Mouse (Mus musculus) kidney, postnatal 4 days (tissue): ENCODE data around the gene Glrx5.
A peak's percentile ranks its signal among the peaks of the same experiment; 100 is the strongest.

Source experiments
- DNase-seq, 2 experiments: peaks; one replicate each; pipeline ENCODE4 v3.0.0; 2021; ENCODE audit warnings: mixed read lengths in 2 of 2

Gene Glrx5

DNA sequence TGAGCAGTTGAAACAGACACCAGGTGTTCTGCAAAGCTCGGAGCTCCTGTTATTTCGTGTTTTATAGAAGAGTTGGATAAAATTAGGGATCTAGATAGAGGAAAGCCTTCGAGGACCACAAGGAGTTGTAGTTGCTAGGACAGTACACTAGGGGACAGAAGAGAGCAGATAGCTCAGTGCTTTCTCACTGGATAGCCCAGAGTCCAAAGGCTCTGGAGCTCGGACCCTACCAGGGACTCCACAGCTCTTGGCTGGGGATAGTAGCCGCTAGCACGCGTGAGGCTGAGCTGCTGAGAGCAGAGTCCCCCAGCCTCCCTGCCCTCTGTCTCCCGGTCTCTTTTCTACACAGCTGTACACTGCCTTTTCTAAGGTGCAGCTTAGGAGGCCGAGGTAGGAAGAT, 41.2 kb downstream of the Glrx5 start:
- peak; percentile 14 to 45 for DNase-seq

DNA sequence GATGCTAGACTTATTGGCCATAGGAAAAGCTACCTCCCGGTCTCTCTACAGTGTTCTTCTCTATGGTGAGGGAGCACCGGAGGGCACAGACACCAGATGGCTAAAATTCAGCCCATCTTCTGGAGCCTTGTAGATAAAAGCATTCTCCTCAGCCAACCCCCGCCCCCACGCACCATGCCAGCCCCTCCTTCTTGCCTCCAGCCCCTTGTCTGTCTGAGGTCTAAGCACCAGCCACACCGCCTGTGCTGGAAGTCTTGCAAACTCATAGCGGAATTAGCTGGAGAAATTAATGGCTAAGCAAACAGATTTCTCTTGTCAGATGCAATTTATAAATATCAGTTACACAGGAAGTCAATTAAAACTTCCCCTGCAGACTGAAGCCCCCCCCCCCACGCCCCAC, 43.0 kb downstream of the Glrx5 start:
- peak; percentile 43 to 58 for DNase-seq

DNA sequence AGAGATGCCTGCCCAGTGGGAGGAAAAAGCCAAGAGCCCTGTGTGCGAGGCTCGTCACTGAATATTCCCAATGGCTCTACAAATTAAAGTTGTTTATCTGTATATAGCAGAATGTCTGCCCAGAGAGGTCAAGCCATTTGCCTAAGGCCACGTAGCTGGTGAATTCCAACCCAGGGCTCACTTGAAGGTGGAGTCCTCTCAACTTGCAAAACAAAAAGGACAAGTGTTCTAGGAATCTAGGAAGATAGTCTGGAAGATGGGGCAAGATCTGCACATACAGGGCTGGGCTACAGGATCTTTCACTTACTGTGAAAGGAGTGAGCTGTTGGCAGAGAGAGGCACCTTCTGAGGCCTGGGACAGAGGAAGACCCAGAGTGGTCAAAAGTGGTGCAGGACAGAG, 44.0 kb downstream of the Glrx5 start:
- no peak for DNase-seq

DNA sequence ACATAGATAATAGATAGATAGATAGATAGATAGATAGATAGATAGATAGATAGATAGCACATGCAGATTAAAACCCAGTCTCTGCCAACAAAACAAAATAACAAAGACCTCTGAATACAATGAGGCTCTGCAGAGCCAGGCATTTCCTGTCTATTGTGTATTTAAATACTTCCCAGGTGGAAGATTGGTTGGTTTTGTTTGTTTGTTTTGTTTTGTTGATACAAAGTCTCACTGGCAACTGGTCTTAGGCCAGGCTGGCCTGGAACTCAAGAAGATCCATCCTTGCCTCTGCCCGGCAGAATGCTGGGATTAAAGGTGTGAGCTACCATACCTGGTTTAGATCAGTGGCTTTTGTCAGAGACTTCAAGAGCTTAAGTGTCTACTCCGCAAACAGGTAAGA, 44.7 kb downstream of the Glrx5 start:
- DNase-seq = no peak

DNA sequence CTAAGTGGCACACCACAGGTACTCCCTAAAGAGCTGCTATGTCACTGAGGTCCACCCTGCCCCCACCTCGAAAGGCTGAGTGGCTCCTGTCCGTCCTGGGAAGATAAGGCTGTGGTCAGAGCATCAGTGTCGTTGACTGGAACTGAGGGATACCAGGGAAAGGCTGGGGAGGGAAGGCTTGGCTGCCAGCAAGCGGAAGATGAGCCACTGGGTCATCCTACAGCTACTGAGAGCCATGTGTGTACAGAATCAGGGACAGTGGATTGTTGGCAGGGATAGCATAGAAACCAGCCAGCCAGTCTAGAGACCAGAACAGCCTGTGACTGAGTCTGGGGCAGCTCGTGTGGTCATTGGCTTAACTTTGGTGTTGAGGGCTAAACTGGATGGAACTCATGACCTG, 51.7 kb downstream of the Glrx5 start:
- DNase-seq = no peak

DNA sequence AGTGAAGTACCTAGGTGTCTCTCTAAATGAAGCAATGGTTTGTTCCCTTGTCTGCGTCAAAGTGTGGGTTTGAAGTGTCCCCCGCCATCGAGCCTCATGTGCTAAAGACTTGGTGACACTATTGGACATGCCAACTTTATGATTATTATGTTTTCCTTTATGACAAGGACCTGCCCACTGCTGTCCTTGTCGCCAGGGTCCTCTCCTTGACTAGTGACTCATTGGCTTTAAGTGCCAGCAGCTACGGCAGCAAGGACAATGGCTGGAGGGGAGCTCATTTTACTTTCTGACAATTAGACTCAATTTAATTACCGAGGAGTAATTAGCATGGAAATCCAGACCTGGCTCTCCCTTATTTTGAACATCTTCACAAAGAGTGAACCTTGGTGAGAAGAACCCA, 52.3 kb downstream of the Glrx5 start:
- DNase-seq = no peak

DNA sequence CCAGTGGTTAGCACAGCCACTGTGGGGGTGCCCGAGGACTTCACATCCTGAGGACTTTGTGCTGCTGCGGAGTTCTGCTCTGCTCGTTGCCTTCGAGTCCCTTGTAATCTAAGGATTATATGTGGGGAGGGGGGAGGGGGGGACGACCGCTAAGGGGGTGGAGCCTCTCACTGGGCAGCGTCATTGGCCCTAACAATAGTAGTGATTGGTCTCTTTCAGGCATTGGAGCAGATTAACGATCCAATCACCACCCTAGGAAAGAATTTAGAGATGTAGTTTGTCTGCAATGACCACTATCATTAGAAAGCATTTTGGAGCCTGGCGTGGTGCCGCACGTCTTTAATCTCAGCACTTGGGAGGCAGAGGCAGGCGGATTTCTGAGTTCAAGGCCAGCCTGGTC, 52.8 kb downstream of the Glrx5 start:
- no peak for DNase-seq

DNA sequence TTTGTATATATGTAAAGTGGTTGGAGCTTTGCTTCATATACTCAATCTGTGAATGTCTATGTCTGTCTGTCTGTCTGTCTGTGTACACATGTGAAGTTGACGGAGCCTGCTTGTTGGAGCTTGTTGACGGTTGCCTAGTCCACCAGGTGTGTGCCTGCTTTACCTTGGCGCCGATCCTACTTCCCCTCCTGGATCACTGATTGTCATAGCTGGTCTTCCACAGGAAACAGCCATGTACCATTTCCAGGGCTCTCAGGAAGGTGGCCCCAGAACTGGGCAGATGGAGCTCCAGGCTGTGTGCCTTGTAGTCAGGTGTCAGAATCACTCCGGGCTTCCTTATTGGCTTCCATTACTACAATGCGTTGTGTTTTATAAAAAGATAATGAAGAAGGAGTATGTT, 54.3 kb downstream of the Glrx5 start:
- no peak for DNase-seq

DNA sequence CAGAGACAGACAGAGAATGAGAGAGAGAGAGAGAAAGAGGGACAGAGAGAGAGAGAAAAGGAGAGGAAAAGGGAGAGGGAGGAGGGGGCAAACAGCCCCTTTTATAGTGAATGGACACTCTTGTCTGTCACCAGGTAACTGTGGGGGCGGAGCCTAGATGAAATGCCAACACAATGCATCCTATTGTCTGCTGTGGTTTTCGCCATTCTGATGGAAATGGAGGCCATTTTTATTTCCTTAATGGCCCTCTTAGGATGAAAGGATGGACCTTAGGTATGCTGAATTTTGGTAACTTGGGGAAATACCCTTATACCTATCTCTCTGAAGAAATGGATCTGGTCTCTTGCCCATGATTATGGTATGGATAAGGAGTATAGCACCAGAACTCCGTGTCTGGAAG, 54.9 kb downstream of the Glrx5 start:
- DNase-seq = no peak

DNA sequence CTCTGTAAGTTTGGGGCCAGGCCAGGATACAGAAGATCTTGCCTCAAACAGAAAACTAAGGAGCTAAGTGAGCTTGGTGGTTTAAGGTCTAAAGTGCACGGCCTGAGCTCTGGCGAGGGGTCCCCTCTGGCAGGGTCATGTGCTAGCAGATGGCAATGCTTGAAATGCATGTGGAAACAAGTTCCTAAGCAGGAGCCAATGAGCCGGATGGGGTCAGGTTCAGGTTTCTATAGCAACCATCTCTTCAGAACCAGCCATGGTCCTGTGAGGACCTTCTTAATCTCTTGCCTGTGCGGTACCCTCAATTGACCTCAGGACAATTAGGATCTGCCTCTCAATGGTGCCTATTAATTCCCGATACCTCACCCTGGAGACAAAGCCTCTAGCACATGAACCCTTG, 56.7 kb downstream of the Glrx5 start:
- DNase-seq = no peak

DNA sequence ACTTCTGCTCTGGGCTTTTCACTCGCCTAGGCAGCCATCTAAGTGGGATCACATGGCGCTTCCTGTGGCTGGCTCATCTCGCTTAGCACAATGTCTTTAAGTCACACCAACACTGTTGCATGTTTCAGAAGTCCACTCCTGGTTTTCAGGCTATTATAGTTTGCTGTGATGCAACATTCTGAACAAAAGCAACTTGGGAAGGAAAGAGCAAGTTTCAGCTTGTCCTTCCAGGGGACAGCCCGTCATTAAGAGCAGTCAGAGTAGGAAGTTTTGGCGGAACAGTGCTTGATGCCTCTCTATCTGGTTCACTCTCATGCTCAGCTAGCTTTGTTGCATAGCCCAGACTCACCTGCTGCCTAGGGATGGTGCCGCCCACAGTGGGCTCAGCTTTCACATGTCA, 59.1 kb downstream of the Glrx5 start:
- no peak for DNase-seq
